26 mouse cellular contexts compared by ENCODE assay signal in the genomic region with DNA sequence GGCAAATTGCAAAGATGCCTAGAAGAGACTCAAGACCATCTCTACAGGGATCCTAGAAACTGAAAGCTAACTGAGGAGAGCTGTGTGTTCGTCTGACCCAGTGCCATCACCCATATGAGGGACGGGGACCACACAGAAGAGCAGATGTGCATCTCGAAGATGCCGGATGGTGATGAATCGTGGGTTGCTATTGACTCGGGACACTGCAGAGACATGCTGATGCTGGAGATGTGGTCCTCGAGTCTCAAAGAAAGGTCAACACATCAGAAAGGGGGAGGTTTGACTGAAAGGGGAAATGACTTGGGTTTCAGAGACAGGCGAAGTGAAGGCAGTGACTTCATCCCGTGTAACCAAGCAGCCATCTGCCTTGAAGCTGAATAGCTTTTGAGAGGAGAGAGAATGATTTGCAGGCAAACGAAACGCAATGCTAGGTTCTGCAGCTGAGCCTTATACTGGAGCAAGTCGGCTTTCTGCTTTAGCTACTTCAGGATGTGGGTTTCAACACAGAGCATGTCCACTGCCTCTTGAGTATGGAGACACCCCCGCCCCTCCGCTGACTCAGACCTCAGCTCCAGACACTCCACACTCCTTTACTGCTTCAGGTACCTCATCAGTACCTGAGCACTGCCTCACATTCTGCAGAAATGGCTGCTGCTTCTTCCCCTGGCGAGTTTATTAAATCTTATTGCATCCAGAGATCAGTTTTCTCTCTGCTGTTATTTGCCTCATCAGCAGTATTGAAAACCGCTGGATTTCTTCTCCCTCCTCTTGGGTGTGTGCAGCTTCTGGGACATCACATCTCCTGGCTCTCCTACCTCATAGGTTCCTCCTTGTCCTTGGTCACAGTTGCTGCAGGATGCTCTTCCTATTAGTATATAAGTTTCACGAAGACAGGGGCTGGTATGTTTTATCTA. TPM values are rescaled to one million over a fixed set of nuclear protein-coding genes. Genes with fewer than 3 reads are reported as not detected.
DNase-seq lines count a peak whose midpoint lies in the region; ATAC-seq and TF ChIP-seq lines count a peak whose summit lies in the region.
"Had no signal": no experiment of that assay in that cellular context is flagged by ENCODE, and none has a peak within 500 bp of the region (broad histone marks: within the 10 kb centered on the region; RNA-seq: fewer than 3 reads in every experiment).

No protein-coding gene starts in this region.

- TF ChIP-seq POLR2A in thymus, adult 2 months (IDR thresholded peaks at IDR 0.05; ENCODE audit: control insufficient read depth, extremely low read depth, insufficient read depth, low read length, poor library complexity), result no peak
- no peak for TF ChIP-seq POLR2A in CH12.LX (IDR thresholded peaks at IDR 0.05; ENCODE audit: low read depth, low read length)

- TF ChIP-seq RAD21 in CH12.LX (IDR thresholded peaks at IDR 0.05; ENCODE audit: low read depth, low read length), result no peak

- H3K27me3 ChIP-seq in thymus, adult 2 months (ENCODE audit: control insufficient read depth, insufficient read depth, low read length), result no peaks in the 10 kb centered on the region
- no peaks in the 10 kb centered on the region for H3K27me3 ChIP-seq in CH12.LX (replicated peaks)
- H3K27me3 ChIP-seq: embryonic facial prominence, embryonic 15.5 days; lung, embryonic 15.5 days; midbrain, embryonic 13.5 days had no signal

- ATAC-seq in inflammation-experienced regulatory T-cells, adult 6 months, result peak; percentile 95
- ATAC-seq: forebrain, postnatal 0 days; midbrain, embryonic 13.5 days had no signal

- peak overlapping the region; percentile 87 for H3K4me2 ChIP-seq in CH12.LX (ENCODE audit: insufficient read depth, low read depth, poor library complexity, severe bottlenecking)
- H3K4me2 ChIP-seq: embryonic facial prominence, embryonic 15.5 days; lung, embryonic 15.5 days; midbrain, embryonic 13.5 days had no signal

- no peaks in the 10 kb centered on the region for H3K36me3 ChIP-seq in thymus, adult 2 months (ENCODE audit: control insufficient read depth, insufficient read depth, low read length)
- no peaks in the 10 kb centered on the region for H3K36me3 ChIP-seq in CH12.LX (replicated peaks in 1 of 2; ENCODE audit: control insufficient read depth in 1 of 2, insufficient read depth in 1 of 2, low read length in 1 of 2)
- H3K36me3 ChIP-seq: embryonic facial prominence, embryonic 15.5 days; forebrain, embryonic 10.5 days; hindbrain, embryonic 10.5 days; lung, embryonic 15.5 days; midbrain, embryonic 13.5 days had no signal

- peak overlapping the region; percentile 2; the same call in 1 of the 2 replicates for H3K4me3 ChIP-seq in thymus, adult 2 months (ENCODE audit: control insufficient read depth, insufficient read depth, low read length)
- peak overlapping the region; percentile 0 to 46 (median 4) for H3K4me3 ChIP-seq in CH12.LX (replicated peaks in 1 of 3; ENCODE audit: low read depth in 2 of 3, low read length in 2 of 3, poor library complexity in 1 of 3)
- H3K4me3 ChIP-seq: embryonic facial prominence, embryonic 15.5 days; forebrain, embryonic 10.5 days; heart, adult 2 months; hindbrain, embryonic 10.5 days; lung, embryonic 15.5 days; midbrain, embryonic 13.5 days; myocyte had no signal

- no peaks in the 10 kb centered on the region for H3K79me2 ChIP-seq in CH12.LX (replicated peaks; ENCODE audit: control insufficient read depth, extremely low read depth, insufficient read depth, poor library complexity, severe bottlenecking)

- dilution Hi-C loops in CH12.LX (cut with MboI; ENCODE audit: extremely low pct_ligation_motif_present, extremely low pct_unique_long_range_greater_than_20kb, low sequenced_read_pairs), result no loop called here

- 50% methylated on average over 17 of the region's 17 CpGs for WGBS in thymus, adult 2 months

- in situ Hi-C loops in CH12.LX (cut with MboI; ENCODE audit: low pct_ligation_motif_present, low pct_unique_long_range_greater_than_20kb, low sequenced_read_pairs), result no loop called here

- peaks cover 10% of the 10 kb centered on the region for H3K4me1 ChIP-seq in thymus, adult 2 months (replicated peaks; ENCODE audit: control insufficient read depth, insufficient read depth, low read length)
- H3K4me1 ChIP-seq in CH12.LX (ENCODE audit: control insufficient read depth in 1 of 2, insufficient read depth in 2 of 2), result peaks cover 3 to 16% of the 10 kb centered on the region in 2 experiments
- H3K4me1 ChIP-seq: embryonic facial prominence, embryonic 15.5 days; forebrain, embryonic 10.5 days; hindbrain, embryonic 10.5 days; lung, embryonic 15.5 days; midbrain, embryonic 13.5 days had no signal

- 0 out of 2 replicates have a peak overlapping the region, but pooled peaks have one; percentile 1 for H3K9ac ChIP-seq in CH12.LX (ENCODE audit: insufficient read depth, low read depth)
- H3K9ac ChIP-seq: embryonic facial prominence, embryonic 15.5 days; forebrain, postnatal 0 days; liver, embryonic 14.5 days; lung, embryonic 15.5 days; midbrain, embryonic 13.5 days had no signal

- no peak overlapping the region for H3K27ac ChIP-seq in thymus, adult 2 months (ENCODE audit: control insufficient read depth, insufficient read depth, low read length)
- 0 out of 2 replicates have a peak overlapping the region, but pooled peaks have one; percentile 5 for H3K27ac ChIP-seq in CH12.LX (ENCODE audit: insufficient read depth, low read depth)
- H3K27ac ChIP-seq: embryonic facial prominence, embryonic 15.5 days; forebrain, embryonic 10.5 days; heart, adult 2 months; hindbrain, embryonic 10.5 days; liver, embryonic 14.5 days; lung, embryonic 15.5 days; midbrain, embryonic 13.5 days; stomach, postnatal 0 days had no signal

- no peaks in the 10 kb centered on the region for H3K9me3 ChIP-seq in CH12.LX (replicated peaks; ENCODE audit: low read length)
- H3K9me3 ChIP-seq: embryonic facial prominence, embryonic 15.5 days; forebrain, embryonic 10.5 days; hindbrain, embryonic 10.5 days; lung, embryonic 15.5 days; midbrain, embryonic 13.5 days had no signal

- DNase-seq in thymus, adult 2 months, result no peak
- no peak for DNase-seq in thymus, postnatal 14 days
- DNase-seq in CH12.LX (ENCODE audit: extremely low read depth), result peak; percentile 43
- DNase-seq in retina, embryonic 14.5 days (ENCODE audit: low spot score), result no peak
- no peak for DNase-seq in layer of hippocampus, adult 11-12 months (ENCODE audit: low spot score)
- DNase-seq in left cerebral cortex, adult 9 months (ENCODE audit: low spot score in 2 of 2), result no peak
- DNase-seq: adrenal gland, postnatal 36 days; cerebellum, adult 2 months; cerebellum, postnatal 36 days; forebrain, postnatal 0 days; gastrocnemius, postnatal 10 days; heart, adult 2 months; kidney, postnatal 4 days; retina, postnatal 1 day had no signal

- TF ChIP-seq EP300 in CH12.LX (IDR thresholded peaks at IDR 0.05; ENCODE audit: low read length), result no peak

- TF ChIP-seq CTCF in thymus, adult 2 months (IDR thresholded peaks at IDR 0.05; ENCODE audit: borderline replicate concordance, control insufficient read depth, extremely low read depth, insufficient read depth, low read length, poor library complexity), result no peak
- TF ChIP-seq CTCF in CH12.LX (conservative IDR thresholded peaks at IDR 0.05 in 1 of 2, IDR thresholded peaks at IDR 0.05 in 1 of 2; ENCODE audit: low read depth in 2 of 2, low read length in 2 of 2), result no peak

TF ChIP-seq in CH12.LX, 34 proteins besides CTCF, POLR2A, EP300 and RAD21:
- TF ChIP-seq MAFK (IDR thresholded peaks at IDR 0.05; ENCODE audit: insufficient replicate concordance, low read length) (peak; percentile 86), CHD2 (IDR thresholded peaks at IDR 0.05; ENCODE audit: low read length) (0 out of 2 replicates have a peak, but pooled peaks have one; percentile 13), ELF1 (IDR thresholded peaks at IDR 0.05; ENCODE audit: low read depth, low read length) (no peak), MAX (IDR thresholded peaks at IDR 0.05; ENCODE audit: low read length) (no peak)

RNA-seq across cellular contexts. Expression of a gene that starts 19.8 kb away (rescaled TPM):
- polyA plus RNA-seq in thymus, adult 2 months (2012; rRNA removed), result 15.8 and 19.4 TPM in 2 replicates
- total RNA-seq in CH12.LX (2012; rRNA removed) (not detected in 2 replicates), CH12.LX (2014; rRNA removed) (not detected in 2 replicates)
- polyA plus RNA-seq in CH12.LX (2012; ENCODE audit: insufficient read length, low read depth), result not detected in 2 replicates
- 10 to 100 TPM in 1 of 3 experiments, under 1 TPM in 1, not detected in 1; 0.98 to 40.3 TPM for polyA plus RNA-seq in inflammation-experienced regulatory T-cells, adult 6 months (2017; shearing (Covaris generic))
- total RNA-seq: gastrocnemius, postnatal 10 days; layer of hippocampus, postnatal 14 days; left cerebral cortex, postnatal 14 days had no signal
- polyA plus RNA-seq: embryonic facial prominence, embryonic 15.5 days; forebrain, embryonic 10.5 days; hindbrain, embryonic 10.5 days; kidney, embryonic 14.5 days; midbrain, embryonic 13.5 days; myocyte had no signal
